Mouse (Mus musculus): ENCODE data around the gene Frs3. TPM values are rescaled to one million over a fixed set of nuclear protein-coding genes. Genes with fewer than 3 reads are reported as not detected.
"Not testable (repeated sequence)": the region's sequence is repeated elsewhere in the genome, so short reads cannot be mapped to it uniquely, and the experiment has no call there.

Gene Frs3
- 1 to 10 TPM; 3.2 to 7.5 TPM for total RNA-seq (2021)
- long read RNA-seq, experiment 1, transcript Frs3-201 (7 exons, 2,144 nt) = major isoform, 8 of 10 reads
- long read RNA-seq, experiment 1, partial matches to known transcripts = 2 of 10 reads
- long read RNA-seq, experiment 1, other reads (novel, unspliced or antisense) = 0 of 10 reads
- long read RNA-seq, experiment 2, partial matches to known transcripts = 0 of 3 reads
- long read RNA-seq, experiment 2, other reads (novel, unspliced or antisense) = 3 of 3 reads

DNA sequence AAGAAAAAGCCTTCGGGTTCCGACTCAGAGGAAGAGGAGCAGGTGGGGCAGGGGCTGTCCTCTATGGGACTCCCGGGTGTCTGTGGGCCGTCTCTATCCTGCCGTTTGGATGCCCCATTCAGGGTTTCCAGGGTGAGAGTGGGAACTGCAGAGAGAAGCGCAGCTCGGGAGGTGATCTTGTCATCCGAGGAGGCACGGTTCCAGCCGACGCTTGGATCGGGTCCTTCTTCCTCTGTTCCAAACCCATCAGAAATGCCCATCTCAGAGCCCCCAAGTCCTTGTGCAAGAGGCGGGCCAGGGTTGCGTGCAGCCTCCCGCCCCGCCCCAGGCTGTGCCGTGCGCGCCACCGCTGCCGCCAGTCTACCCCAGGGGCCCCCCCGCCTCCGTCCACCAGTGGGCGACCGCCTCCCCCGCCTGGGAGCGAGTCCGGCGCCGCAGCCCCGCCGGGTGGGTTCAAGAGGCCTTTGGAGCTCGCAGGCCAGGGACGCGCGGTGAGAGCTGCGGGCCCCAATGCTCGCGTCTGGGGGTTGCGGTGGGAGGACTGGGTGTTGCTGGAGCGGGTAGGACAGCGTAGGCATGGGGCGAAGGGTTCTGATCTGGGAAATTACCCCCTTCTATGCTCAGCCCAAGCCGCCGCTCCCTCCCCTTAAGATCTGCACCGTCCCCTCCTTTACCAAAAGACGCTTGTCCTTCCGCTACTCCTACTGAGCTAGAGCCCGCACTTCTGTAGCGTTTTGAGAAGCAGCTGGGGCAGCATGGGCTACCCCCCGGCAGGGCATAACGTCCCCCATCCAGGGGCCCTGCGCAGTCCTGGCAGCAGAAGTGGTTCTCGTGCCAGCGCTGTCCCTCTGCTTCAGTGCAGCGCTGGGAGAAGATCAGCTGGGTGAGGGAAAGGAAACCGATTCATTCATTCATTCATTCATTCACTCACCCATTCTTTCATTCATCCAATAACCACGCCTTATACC lies at the start of gene Frs3:
Frs3 (plus strand) TSS at position 423 of the 968 bp plus-strand sequence.
- DNase-seq = peak; percentile 83

DNA sequence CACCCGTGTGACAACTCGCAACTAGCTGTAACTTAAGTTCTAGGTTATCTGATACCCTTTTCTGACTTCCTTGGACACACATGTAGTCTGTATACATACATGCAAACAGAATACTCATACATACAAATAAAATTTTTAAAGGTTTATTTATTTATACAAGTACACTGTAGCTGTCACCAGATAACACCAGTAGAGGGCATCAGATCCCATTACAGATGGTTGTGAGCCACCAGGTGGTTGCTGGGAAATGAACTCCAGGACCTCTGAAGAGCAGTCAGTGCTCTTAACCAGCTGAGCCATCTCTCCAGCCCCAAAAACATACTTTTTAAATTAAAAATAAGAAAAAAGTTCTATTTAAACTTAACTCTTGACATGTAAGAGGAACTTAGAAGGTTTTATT lies 45.8 kb upstream of the Frs3 start:
- no peak for DNase-seq

DNA sequence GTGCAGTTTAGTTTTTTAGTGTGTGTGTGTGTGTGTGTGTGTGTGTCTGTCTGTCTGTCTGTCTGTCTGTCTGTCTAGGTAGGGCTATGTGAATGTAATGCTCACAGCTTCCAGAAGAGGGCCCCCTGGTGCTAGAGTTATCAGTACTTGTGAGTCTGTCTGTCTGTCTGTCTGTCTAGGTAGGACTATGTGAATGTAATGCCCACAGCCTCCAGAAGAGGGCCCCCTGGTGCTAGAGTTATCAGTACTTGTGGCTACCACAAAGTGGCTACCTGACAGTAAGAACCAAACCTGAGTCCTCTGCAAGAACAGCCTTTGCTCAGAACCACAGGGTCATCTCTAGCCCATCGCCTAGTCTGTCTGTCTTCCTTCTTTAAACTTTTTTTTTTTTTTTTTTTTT lies 42.1 kb upstream of the Frs3 start:
- DNase-seq = peak; percentile 77

DNA sequence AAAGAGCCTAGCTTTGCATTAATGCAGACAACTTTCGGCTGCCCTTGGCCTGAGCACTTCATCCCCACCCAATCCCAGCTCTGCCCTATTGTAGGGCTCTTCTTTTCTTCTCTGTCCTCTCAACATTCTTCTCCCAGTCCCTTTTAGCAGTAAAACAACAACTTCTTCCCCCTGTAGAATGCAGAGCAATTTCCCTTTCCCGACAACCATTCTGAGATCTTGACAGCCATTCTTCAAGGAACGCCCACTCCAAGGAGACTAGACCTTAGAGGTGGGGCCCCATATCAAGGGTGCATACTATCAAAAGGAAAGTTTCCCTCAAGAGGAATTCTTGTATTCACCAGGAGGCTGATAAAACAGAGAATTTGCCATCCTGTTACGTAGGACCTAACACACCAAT lies 39.9 kb upstream of the Frs3 start:
- no peak for DNase-seq

DNA sequence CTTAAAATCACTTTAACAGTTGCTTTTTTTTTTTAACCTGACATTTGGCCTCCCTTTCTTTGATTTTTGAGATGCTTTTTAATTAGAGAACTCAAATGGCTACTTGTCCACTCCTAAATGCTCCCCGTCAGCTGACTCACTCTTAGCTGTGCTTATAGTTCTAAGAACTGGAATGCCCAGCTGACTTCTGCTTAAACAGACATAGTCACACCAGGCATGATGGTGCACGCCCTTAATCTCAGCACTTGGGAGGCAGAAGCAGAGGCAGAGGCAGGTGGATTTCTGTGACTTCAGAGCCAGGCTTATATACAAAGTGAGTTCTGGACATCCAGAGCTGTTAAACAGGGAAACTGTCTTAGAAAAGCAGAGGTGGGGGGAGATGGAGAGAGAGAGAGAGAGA lies 36.9 kb upstream of the Frs3 start:
- DNase-seq = no peak

DNA sequence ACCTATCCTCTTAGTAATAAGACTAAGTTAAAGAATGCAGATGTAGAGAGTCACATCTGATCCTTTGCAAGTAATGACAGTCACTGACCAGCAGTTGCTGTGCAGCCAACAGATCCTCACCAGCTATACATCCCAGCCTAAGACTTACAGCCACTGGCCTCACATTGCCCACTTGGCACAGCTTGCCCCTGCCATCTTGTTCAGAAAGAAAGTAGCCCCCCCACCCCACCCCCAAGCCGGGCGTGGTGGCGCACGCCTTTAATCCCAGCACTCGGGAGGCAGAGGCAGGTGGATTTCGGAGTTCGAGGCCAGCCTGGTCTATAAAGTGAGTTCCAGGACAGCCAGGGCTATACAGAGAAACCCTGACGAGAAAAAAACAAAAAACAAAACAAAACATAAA lies 34.5 kb upstream of the Frs3 start:
- DNase-seq = not testable (repeated sequence)

DNA sequence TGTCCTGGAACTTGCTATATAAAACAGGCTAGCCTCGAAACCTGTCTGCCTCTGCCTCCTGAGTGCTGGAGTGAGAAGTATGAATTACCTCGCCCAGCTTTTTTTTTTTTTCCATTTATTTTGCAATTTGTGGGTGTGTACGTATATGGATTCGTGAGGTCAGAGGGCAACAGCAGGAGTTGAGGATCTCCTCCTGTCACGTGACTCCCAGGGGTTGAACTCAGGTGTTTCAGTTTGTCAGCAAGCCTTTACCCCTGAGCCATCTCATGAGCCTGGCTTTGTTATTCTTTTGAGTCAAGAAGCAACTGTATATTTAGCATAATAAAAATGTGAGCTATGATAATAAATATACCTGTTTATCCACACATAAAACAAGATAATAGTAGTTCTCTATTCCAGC lies 33.1 kb upstream of the Frs3 start:
- DNase-seq = no peak

DNA sequence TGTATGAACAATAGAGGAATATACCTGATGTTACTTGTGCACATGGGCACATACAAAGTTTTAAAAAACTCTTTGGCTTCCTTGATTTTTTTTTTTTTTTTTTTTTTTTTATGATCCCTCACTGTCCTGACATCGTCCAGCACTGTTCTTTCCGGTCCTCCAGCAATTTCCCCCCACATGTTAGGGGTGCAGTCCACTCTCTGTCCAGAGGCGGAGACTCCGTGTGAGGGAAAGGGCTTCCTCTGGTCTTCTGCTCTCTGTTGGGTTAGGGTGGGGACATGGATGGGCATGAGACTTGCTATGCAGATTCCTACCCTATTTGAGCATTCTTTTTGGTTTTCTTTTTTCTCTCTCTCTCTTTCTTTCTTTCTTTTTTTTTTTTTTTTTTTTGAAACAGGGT lies 30.9 kb upstream of the Frs3 start:
- no peak for DNase-seq

DNA sequence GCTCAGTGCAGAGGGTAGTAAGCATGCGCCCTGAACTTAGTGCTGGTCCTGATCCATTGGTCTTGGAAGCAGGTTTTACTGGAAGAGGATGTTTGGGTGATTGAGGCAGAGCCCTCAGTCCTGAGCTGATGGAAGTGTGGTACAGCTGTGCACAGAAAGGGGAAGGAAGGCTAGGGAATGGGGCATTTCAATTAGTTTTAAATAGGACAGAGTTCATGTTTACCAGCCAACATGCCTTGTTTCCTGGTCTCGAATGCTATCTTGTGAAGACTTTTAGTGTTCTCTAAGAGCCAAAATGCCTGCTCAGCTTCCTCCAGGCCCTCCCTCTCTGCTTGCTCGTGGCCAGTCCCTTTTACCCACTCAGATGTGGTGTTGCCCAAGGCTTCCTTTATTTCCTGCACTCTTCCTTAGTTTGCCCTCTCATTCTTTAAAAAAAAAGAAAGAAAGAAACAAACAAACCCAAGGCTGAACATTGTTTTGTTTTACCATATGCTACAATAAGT lies 30.0 kb upstream of the Frs3 start:
- DNase-seq = no peak

DNA sequence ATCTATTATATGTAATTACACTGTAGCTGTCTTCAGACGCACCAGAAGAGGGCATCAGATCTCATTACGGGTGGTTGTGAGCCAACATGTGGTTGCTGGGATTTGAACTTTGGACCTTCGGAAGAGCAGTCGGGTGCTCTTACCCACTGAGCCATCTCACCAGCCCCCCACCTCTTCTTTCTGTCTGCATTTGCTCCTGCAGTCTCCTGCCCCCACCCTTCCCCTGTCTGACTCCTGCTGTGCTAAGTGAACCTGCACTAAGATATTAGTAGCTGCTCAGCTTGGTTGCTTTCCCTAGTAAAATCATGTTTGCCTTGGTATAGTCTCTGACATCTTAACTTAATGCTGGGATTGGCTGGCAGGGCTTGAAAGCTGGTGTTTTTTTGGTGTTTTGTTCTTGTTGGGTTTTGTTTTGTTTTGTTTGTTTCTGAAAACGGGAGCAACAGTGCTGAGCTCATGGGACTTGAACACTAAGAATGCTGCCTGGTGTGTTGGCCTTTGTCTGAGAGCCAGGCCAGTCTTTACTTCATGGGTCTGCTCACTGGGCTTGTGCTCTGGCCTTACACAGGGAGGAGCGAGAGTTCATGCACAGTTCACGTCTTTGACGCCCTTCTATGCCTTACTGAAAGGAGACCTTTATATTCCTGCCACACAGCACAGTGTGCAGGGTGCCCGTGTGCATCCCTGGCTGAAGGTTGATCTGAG lies 25.7 kb upstream of the Frs3 start:
- DNase-seq = no peak

DNA sequence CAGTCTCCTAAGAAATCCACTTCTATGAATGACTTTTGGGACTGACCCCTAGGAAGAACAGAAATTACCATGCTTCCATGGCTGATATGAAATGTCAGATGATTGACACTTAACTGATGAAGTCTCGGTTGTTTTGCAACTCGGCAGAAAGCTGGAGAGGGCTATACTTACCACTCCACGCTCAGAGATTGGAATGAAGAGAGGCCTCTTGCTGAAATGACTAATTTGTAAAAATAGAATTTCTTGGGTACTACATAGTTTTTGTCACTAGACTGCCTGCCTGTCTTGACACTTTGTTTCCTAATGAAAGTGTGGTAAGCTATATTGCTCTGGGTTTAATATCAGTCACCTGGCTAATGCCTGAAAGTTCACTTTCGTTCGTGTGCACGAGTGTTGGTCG lies 24.4 kb upstream of the Frs3 start:
- no peak for DNase-seq

DNA sequence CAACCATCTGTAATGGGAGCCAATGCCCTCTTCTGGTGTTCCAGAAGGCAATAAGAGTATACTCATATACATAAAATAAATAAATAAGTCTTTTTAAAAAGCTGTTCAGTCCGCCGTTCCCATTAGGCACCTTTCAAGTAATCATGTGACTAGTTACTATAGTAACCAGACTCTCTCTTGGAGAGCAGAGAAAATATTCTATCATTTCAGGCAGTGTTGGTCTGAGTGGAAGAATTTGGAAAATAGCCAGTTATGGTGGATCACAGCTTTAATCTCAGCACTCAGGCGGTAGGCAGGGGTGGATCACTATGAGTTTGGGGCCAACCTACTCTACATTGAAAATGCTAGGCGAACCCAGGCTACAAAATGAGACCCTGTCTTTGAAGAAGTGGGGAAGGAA lies 19.7 kb upstream of the Frs3 start:
- no peak for DNase-seq

DNA sequence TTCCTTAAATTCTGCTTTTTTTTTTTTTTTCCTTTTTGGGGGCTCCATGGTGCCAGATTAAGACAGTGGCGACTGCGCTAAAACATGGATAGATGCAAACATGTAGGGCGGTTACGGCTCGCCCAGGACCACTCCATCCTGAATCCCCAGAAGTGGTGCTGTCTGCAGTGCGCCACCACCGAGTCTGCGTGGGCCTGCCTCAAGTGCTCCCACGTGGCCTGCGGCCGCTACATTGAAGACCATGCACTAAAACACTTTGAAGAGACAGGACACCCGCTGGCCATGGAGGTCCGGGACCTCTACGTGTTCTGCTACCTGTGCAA lies 16.9 kb upstream of the Frs3 start:
- no peak for DNase-seq

DNA sequence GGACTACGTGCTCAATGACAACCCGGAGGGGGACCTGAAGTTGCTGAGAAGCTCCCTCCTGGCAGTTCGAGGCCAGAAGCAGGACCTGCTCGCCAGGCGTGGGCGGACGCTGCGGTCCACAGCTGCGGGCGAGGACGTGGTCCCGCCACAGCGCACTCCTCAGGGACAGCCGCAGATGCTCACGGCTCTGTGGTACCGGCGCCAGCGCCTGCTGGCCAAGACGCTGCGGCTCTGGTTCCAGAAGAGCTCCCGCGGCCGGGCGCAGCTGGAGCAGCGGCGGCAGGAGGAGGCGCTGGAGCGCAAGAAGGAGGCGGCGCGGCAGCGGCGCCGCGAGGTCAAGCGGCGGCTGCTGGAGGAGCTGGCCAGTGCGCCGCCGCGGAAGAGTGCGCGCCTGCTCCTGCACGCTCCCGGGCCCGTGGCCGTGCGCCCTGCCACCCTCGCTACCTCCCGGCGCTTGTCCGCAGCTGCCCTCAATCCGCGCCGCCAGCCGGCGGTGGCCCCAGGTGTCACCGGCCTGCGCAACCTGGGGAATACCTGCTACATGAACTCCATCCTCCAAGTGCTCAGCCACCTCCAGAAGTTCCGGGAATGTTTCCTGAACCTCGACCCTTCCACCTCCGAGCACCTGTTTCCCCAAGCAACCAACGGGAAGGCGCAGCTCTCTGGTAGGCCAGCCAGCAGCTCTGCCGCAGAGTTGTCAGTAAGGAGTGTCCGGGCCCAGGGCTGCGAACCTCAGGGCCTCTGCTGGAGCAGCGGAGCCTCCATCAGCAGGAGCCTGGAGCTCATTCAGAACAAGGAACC lies 16.3 kb upstream of the Frs3 start:
- DNase-seq = peak; percentile 83

DNA sequence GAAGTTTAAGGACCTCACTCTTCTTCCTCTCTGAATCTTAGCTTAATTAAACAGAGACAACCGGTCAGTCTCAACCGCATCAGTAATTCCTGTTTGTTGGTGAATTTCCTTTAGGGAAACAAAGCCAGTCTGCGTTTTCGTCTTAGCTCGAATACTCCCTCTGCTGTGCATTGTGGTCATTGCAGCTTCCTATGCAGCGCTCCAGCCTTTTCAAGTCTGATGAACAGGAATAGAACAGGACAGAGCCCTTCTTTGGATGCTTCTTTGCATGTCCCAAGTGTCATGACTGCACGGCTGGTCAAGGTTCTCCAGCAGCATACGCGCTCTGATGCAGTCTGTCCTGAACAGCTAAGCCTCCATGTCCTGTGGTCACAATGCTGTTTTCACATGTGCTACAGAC lies 12.2 kb upstream of the Frs3 start:
- DNase-seq = peak; percentile 82

DNA sequence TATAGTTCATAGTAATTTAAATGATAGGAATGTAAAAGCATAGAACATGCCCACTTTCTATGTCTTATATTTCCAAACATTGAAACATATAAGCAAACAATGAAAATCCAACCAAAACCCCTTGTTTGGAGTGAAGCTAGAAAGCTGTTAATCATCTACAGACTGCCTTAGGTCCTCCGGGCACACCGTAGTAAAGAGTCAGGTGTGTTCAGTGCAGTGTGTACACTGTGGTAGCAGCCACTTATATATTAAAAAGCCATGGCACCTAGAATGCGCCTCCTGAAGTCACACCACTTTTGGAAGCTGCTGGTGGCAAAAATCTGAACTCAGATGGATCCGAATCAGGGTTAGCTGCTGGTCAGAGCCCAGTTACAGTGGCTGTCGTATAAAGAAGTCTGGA lies 10.6 kb upstream of the Frs3 start:
- DNase-seq = no peak

DNA sequence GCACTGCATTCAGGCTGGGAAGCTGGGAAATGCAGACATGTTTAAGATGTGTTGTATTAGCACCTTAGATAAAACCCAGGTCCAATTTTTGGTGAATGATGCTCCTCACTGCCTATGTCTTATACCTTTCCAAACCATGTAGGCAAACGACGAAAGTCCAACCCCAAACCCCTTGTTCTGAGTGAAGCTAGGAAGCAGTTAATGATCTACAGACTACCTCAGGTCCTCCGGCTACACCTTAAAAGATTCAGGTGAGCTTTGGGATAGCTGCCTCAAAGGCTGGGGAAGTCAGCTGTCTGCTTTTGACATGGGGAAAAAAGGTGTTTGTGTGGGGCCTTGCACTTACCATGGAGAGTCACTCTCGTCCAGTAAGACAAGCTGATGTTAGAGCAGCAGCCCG lies 10.1 kb upstream of the Frs3 start:
- DNase-seq = no peak

DNA sequence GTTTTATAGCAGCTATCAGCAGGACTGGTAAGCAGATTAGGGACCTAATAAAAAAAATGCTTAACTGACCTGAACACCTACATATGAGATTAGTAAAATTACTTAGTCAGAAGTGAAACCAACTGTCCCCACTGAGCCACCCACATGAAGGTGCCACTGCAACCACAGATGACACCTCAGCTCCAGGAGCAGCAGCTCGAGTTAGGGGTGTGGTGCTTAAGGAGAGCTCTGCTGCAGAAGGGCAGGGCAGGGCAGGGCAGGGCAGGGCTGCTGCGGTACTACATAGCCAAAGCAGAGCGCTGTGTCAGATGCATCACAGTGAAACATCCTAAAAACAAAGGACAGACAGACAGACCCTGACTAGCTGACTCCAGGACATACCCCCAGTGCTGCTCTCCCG lies 6.0 kb upstream of the Frs3 start:
- DNase-seq = no peak

DNA sequence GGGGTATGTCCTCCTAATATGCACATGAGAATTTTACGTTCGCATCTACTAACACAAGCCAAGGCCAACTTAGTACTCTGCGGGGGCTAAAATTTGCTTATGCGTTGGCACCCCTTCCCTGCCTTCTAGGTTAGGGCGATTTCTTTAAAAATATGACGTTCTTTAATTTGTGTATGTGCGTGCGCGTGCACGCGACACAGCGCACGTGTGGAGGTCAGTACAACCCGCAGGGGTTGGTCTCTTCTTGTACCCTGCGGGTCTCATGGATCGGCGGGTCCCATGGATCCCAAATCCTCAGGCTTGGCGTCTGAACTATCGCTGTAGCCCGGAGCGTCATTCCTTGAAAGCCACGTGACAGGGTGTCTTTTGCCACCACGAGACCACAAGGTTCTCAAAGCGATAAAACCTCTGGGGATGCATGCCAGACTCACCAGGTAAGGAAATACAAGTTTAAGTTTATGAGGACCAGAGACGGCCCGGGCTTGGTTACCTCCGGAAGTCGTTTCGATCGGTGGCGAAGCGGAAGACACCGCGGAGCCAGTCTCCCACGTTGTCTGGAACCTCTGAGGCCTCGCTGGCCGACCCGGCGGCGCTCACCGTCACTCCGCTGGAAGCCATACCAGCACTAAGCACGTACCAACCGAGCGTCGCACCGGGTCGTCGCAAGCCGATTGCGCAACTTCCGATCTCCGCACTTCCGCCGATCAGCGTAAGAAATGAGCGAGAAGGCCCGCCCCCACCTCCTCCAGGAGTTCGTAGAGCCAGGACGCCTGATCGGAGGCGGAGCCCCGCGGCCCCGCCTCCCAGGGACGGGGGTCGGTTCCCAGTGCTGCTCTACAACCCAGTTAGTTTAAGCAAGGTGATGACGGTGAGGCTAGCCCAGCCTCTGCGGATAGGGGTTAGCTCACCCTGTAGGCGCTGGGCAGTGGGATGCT lies 1.2 kb upstream of the Frs3 start:
- peak; percentile 96 for DNase-seq

DNA sequence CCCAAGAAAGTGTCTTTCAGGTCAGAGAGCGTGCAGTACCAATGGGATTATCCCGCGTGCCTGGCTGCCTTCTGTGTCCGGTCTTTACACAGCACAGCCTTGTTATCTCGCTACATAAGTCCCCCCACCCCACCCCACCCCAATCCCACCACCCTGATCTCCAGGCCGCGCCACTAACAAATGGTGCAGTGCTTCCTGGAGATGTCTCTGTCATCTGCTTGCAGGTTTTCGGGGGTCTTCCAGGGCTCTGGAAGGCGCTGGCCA lies 554 bp upstream of the Frs3 start, which contains the start of gene Tomm6:
Tomm6 (minus strand) TSS at position 43 of the 264 bp plus-strand sequence.
- no peak for DNase-seq

DNA sequence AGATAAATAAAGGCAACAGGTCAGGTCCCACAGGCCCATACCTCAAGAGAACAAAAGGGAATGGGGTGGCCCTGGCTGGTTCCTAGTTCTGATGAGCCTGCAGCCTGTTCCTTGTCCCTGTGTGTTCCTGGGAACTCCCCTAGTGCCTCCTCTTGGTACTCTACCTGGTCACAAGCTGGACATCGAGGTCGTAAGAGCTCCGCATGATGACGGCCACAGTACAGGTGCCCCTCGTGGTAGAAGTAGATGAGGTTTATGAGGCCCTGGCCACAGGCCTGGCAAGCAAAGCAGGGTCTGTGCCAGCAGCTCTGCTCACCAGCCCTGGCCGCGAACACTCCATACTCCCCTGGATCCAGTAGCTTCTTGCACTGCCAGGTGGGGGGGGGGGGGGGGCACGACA lies 1.1 kb downstream of the Frs3 start:
- no peak for DNase-seq

All from adrenal gland, postnatal 10 days (tissue).